Mouse (Mus musculus) left cerebral cortex, adult 9 months (tissue): ENCODE results near the gene B3gnt4.

Experiments
- DNase-seq, 2 experiments: peaks; one replicate each; pipeline ENCODE4 v3.0.0; 2022; ENCODE audit warnings: low spot score in 2 of 2

B3gnt4 gene

GRCm38 (mm10) chr5:123525916-123526495 is 15.7 kb downstream of the B3gnt4 start:
- no peak for DNase-seq

- DNase-seq = no peak
Observed at GRCm38 (mm10) chr5:123528641-123529040, 18.4 kb downstream of the B3gnt4 start.

- no peak for DNase-seq
Observed at GRCm38 (mm10) chr5:123530056-123530455, 19.8 kb downstream of the B3gnt4 start.

GRCm38 (mm10) chr5:123533801-123534200 is 23.5 kb downstream of the B3gnt4 start:
- no peak for DNase-seq

GRCm38 (mm10) chr5:123555693-123556092 is 45.4 kb downstream of the B3gnt4 start:
- DNase-seq = no peak

DNA sequence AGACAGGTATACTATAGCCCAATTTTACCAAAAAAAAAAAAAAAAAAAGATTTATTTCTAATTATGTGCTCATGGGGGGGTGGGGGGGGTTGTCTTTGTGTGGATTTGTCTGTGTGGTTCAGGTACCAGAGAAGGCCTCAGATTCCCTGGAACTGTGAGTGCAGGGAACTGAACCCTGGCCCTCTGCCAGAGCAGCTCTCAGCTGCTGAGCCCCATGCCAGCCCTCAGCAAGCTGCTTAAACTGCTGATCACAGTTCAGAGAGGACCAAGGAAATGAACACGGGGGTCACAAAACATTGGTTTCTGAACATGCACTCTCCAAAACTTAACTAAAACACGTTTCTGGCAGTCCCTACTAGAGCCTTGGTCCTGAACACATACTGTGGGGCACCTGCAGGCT is 46.2 kb downstream of the B3gnt4 start:
- no peak for DNase-seq

- no peak for DNase-seq
Observed at GRCm38 (mm10) chr5:123559588-123559987, 49.3 kb downstream of the B3gnt4 start.

- DNase-seq = no peak
Observed at GRCm38 (mm10) chr5:123561128-123561527, 50.9 kb downstream of the B3gnt4 start.
